Comparison of ENCODE assay signal across 21 mouse cellular contexts in the genomic region with DNA sequence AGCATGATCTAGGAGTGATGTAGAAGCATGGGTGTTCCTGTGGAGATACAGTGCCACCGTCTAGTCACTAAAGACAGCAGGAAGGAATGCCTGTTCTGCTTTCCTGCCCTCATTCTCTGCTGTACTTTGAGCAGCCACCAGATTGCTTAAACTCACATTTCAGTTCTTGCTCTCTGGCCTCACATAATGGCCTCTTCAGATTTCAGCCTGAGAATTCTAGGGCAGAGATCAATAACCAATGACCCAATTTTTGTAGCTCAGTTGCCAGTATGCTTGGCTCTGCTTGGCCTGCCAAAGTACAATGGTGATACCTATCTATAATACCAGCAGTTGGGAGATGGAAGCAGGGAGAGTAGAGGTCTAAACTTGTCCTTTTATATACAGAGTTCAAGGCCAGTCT. TPM values are rescaled to one million over a fixed set of nuclear protein-coding genes. Genes with fewer than 3 reads are reported as not detected.
"Had no signal": no experiment of that assay in that cellular context is flagged by ENCODE, and none has a peak within 500 bp of the region (broad histone marks: within the 10 kb centered on the region; RNA-seq: fewer than 3 reads in every experiment).

No protein-coding gene starts in this region.

- H3K36me3 ChIP-seq: neural tube, embryonic 12.5 days; neural tube, embryonic 13.5 days; neural tube, embryonic 15.5 days; stomach, embryonic 15.5 days had no signal

- H3K27ac ChIP-seq: neural tube, embryonic 12.5 days; neural tube, embryonic 13.5 days; neural tube, embryonic 15.5 days; stomach, embryonic 15.5 days; stomach, postnatal 0 days had no signal

- H3K4me2 ChIP-seq: neural tube, embryonic 12.5 days; neural tube, embryonic 13.5 days; neural tube, embryonic 15.5 days; stomach, embryonic 15.5 days had no signal

- H3K9ac ChIP-seq: neural tube, embryonic 12.5 days; neural tube, embryonic 13.5 days; neural tube, embryonic 15.5 days; stomach, embryonic 15.5 days had no signal

- DNase-seq: retina, postnatal 1 day; right cerebral cortex, adult 18-20 months; right cerebral cortex, postnatal 14 days; right cerebral cortex, postnatal 25 days; right cerebral cortex, postnatal 4 days; spleen, adult 18-20 months; thymus, adult 18-20 months; thymus, adult 2 months; thymus, postnatal 14 days; thymus, postnatal 36 days; thymus, postnatal 4 days had no signal

- H3K4me3 ChIP-seq: neural tube, embryonic 12.5 days; neural tube, embryonic 13.5 days; neural tube, embryonic 15.5 days; stomach, embryonic 15.5 days had no signal

- H3K9me3 ChIP-seq: neural tube, embryonic 15.5 days had no signal

- H3K27me3 ChIP-seq: neural tube, embryonic 12.5 days; stomach, embryonic 15.5 days had no signal

RNA-seq across cellular contexts. Expression of gene Arid3c, which starts 14.1 kb away (rescaled TPM):
- total RNA-seq: neutrophil, adult 5-6 weeks had no signal
- polyA plus RNA-seq: spleen, adult 2 months; stomach, embryonic 14.5 days; stomach, embryonic 15.5 days; stomach, embryonic 16.5 days; thymus, postnatal 0 days had no signal
